Mouse (Mus musculus) lung, postnatal 0 days (tissue): ENCODE results near the gene Cyp17a1.

ENCODE experiments used
- CTCF ChIP-seq: IDR thresholded peaks from 2 replicates; pipeline ENCODE4 v1.5.1; 2016; ENCODE audit warnings: antibody characterized with exemption, mild to moderate bottlenecking
- EP300 ChIP-seq: IDR thresholded peaks from 2 replicates; pipeline ENCODE4 v1.6.1; 2016; ENCODE audit warnings: antibody characterized with exemption, mild to moderate bottlenecking, control low read depth

- TF ChIP-seq CTCF (no peak), EP300 (no peak)
Measured at GRCm38 (mm10) chr19:46617361-46617760, 55.6 kb downstream of the Cyp17a1 start.
